Mouse (Mus musculus): ENCODE data around the gene Olfr978.
"Not testable (repeated sequence)": the region's sequence is repeated elsewhere in the genome, so short reads cannot be mapped to it uniquely, and the experiment has no call there.

Gene Olfr978

DNA sequence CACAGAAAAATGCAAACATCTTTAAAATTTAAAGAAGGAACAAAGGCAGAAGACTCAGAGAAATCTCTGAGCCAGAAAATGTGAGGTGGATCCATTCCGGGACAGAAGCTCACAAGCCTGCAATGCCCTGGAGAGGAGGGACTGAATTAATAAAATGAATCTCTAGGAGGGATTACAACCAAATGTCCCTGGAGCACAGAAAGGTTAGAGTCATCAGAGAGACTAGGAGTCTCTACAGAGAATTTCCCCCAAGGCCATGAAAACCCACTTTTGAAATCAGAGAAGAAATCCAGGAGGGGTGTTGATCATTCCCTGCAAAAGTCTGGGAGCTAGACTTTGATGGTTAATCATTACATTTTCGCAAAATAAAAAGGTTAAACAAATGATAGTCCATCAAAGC is at the start of gene Olfr978:
Gene Olfr978 (plus strand): TSS at position 301 of the 400 bp plus-strand sequence.
- no peak for DNase-seq (ENCODE audit: low spot score in 2 of 2)

DNA sequence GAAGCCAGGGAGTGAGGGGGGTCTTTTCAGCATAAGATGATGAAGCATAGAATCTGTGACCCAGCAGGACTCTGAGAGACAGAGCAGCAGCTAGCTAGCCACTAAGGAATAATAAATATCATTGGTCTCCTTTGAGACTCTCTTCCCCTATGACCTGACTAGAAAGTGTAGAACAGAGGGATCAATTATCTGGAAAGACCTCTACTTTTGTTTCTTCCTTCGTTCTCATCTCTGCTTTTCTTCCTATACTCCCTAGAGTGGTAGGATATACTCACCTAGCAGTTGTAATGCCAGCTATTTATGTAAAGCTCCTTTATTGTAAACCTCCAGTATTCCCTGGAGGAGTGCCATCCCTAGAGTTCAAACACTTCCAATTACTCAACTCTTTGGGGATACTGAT is 40.0 kb upstream of the Olfr978 start, which contains the start of gene Olfr975:
Gene Olfr975 (minus strand): TSS at position 101 of the 400 bp plus-strand sequence.
- DNase-seq (ENCODE audit: low spot score in 2 of 2), result no peak

DNA sequence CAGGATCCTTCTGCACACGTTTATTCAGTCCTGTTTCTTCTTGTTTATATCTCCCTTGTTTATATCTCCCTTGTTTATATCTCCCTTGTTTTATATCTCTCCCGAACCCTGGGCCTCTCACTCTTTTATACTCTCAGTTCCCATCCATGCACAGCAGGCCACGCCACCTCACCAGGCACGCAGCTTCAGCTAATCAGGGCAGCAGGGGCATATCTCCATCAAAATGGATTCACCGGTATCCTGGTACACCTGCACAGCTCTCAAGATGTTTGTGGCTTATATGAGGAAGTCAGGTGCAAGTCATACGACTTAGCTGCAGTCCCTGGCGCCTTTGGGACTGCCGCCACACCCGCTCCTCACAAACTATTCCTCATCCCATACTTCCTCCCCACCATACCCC is 30.9 kb upstream of the Olfr978 start, which contains the start of gene Olfr976:
Gene Olfr976 (minus strand): TSS at position 101 of the 400 bp plus-strand sequence.
- not testable (repeated sequence) for DNase-seq (ENCODE audit: low spot score in 2 of 2)

DNA sequence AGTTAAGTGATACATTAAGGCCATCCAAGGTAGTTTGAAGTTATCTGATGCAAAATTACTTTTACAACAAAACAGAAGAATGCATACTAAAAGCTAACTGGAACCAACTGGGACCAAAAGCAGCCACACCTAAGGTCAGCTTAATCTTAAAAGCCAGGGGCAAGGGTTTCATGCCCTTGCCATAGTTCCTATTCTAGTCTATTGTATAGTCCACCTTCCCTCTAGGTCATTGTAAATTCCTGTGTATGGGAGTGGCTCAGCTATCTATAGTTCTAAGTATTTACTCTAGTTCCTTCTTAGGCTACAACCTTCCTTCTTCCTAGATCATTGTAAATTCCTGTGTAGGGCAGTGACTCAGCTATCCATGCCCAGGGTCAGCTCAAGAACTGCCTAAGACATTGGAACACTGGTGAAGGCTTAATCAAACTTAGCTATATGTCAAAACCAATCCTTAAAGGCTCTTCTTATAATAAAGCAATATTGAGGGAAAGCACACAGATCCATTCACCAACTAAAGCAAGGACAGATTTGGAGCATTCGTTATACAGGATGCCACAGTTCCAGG is 15.2 kb upstream of the Olfr978 start:
- not testable (repeated sequence) for DNase-seq (ENCODE audit: low spot score in 2 of 2)

DNA sequence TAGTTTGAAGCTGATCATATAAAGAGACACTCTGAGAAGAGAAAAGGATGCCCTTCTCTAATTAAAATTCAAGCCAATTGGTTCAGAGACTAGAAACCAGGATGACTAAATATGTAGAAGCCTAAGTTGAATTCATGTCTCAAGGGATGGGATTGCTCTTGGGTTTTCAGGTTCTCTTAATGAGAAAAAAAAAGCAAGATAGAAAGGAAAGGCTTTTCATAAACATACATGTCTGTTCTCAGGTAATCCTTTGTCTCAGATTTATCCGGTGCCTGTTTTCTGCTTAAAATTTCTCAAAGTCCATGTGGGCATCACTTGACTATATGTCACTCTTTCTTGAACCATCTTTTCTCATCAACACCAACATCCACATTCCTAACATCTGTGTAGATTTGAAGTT is 11.5 kb downstream of the Olfr978 start, which contains the start of gene Olfr979:
Gene Olfr979 (minus strand): TSS at position 101 of the 400 bp plus-strand sequence.
- no peak for DNase-seq (ENCODE audit: low spot score in 2 of 2)

DNA sequence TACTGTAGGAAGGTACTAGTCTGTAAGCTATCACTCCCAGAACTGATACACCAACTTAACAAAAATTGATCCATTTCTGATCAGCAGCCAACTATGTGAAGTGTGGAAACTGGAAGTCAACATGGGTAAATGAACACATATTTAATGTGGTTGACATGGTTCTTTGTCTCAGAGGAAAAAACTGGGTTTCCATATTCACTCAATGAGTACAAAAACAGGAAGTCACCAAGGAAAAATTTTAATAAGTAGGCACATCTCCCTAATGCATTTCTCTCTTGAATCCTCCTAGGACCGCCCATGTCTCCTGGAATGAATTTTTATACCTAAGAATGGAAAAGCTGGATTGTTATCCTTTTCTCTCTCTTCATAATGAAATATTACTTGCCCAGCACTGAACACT is 17.6 kb downstream of the Olfr978 start, which contains the start of gene Olfr980:
Gene Olfr980 (minus strand): TSS at position 101 of the 400 bp plus-strand sequence.
- DNase-seq (ENCODE audit: low spot score in 2 of 2), result no peak

DNA sequence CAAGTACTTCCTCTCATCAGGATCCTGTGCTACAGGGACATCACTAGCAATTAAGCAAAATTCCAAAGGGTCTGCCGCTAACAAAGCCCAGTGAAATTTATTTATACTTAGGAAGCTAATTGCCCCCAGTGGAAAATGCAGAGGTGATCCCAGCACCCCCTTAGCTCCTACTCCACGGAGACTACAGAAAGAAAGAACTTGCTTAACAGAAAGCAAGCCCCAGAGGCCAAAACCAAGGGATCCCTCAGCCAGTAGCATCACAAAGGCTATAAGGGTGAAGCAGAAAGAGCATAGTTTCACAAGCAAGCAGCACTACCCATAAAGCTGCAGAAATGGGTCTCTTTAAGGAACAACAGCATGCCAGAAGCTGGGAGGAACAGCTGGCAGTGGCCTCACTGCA is 29.3 kb downstream of the Olfr978 start, which contains the start of gene Olfr981:
Gene Olfr981 (plus strand): TSS at position 301 of the 400 bp plus-strand sequence.
- DNase-seq (ENCODE audit: low spot score in 2 of 2), result no peak

Measured in spleen, postnatal 4 days (tissue).